ENCODE assay signal across 26 mouse cellular contexts in the genomic region with DNA sequence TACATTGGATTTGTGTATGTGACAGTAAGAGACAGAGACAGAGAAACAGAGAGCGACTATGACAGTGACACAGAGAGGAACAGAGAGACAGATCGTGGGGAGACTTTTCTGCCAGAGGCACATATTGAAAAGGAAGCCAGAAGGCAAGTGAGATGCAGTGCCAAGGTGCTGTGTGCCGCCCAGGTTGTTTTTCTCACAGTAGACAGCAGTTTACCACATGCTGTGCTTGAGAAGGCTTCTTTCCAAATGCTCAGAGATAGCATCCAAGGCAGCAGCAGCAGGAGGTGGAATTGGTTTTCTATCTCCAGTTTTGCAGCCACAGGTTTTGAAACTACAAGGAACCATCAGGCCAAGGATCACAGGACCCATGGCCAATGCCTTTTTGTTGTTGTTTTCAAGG.
DNase-seq lines count a peak whose midpoint lies in the region; ATAC-seq and TF ChIP-seq lines count a peak whose summit lies in the region.
"Had no signal": no experiment of that assay in that cellular context is flagged by ENCODE, and none has a peak within 500 bp of the region (broad histone marks: within the 10 kb centered on the region; RNA-seq: fewer than 3 reads in every experiment).

No protein-coding gene starts in this region.

- H3K27ac ChIP-seq in cerebellum, adult 2 months (ENCODE audit: insufficient read depth, low read length), result no peak overlapping the region
- H3K27ac ChIP-seq in forebrain, postnatal 0 days (ENCODE audit: low read depth, low read length), result no peak overlapping the region
- no peak overlapping the region for H3K27ac ChIP-seq in forebrain, embryonic 10.5 days
- H3K27ac ChIP-seq: kidney, postnatal 0 days; left cerebral cortex, adult 2 months; limb, embryonic 10.5 days; limb, embryonic 15.5 days; liver, embryonic 13.5 days had no signal

- WGBS in cerebellum, adult 2 months, result 9% methylated on average over 3 of the region's 3 CpGs
- 53% methylated on average over 3 of the region's 3 CpGs for WGBS in forebrain, postnatal 0 days
- 68% methylated on average over 3 of the region's 3 CpGs for WGBS in forebrain, embryonic 10.5 days

- H3K27me3 ChIP-seq in cerebellum, adult 2 months (ENCODE audit: control insufficient read depth, insufficient read depth, low read length), result no peaks in the 10 kb centered on the region
- no peaks in the 10 kb centered on the region for H3K27me3 ChIP-seq in forebrain, postnatal 0 days (ENCODE audit: insufficient read depth, low read length)
- H3K27me3 ChIP-seq in forebrain, embryonic 10.5 days (ENCODE audit: poor library complexity, severe bottlenecking), result no peaks in the 10 kb centered on the region
- H3K27me3 ChIP-seq: CH12.LX; limb, embryonic 15.5 days; liver, embryonic 13.5 days had no signal

- no peak for TF ChIP-seq POLR2A in cerebellum, adult 2 months (IDR thresholded peaks at IDR 0.05; ENCODE audit: borderline replicate concordance, insufficient read depth, low read length)

- H3K4me2 ChIP-seq in forebrain, postnatal 0 days (ENCODE audit: low read depth), result no peak overlapping the region
- H3K4me2 ChIP-seq: limb, embryonic 15.5 days; liver, embryonic 13.5 days had no signal

- H3K36me3 ChIP-seq in forebrain, postnatal 0 days (ENCODE audit: insufficient read depth), result no peaks in the 10 kb centered on the region
- no peaks in the 10 kb centered on the region for H3K36me3 ChIP-seq in forebrain, embryonic 10.5 days (replicated peaks)
- H3K36me3 ChIP-seq: G1E; limb, embryonic 10.5 days; limb, embryonic 15.5 days; liver, embryonic 13.5 days had no signal

- H3K4me3 ChIP-seq in cerebellum, adult 2 months (replicated peaks; ENCODE audit: insufficient read depth, low read depth, low read length), result no peak overlapping the region
- H3K4me3 ChIP-seq in forebrain, postnatal 0 days (ENCODE audit: low read depth, low read length), result no peak overlapping the region
- H3K4me3 ChIP-seq in forebrain, embryonic 10.5 days, result no peak overlapping the region
- H3K4me3 ChIP-seq: left cerebral cortex, adult 2 months; limb, embryonic 10.5 days; limb, embryonic 15.5 days; liver, embryonic 13.5 days had no signal

- intact Hi-C loops in left cerebral cortex, postnatal 4 days (cut with DNase I), result no loop called here

- H3K9me3 ChIP-seq in forebrain, postnatal 0 days (ENCODE audit: low read length), result no peaks in the 10 kb centered on the region
- no peaks in the 10 kb centered on the region for H3K9me3 ChIP-seq in forebrain, embryonic 10.5 days
- H3K9me3 ChIP-seq: limb, embryonic 10.5 days; limb, embryonic 15.5 days; liver, embryonic 13.5 days had no signal

- no peak for ATAC-seq in cerebellum, adult (ENCODE audit: insufficient number of reproducible peaks, low FRiP score, low TSS enrichment)
- ATAC-seq in forebrain, postnatal 0 days, result no peak; the same call in 1 of the 2 replicates
- ATAC-seq: forebrain, embryonic 16.5 days; intestine, embryonic 16.5 days had no signal

- TF ChIP-seq CTCF in cerebellum, adult 2 months (IDR thresholded peaks at IDR 0.05; ENCODE audit: borderline replicate concordance, insufficient read depth, low read depth, low read length), result no peak
- TF ChIP-seq CTCF in forebrain, postnatal 0 days (IDR thresholded peaks at IDR 0.05; ENCODE audit: low read depth), result no peak

- H3K9ac ChIP-seq in forebrain, postnatal 0 days, result no peak overlapping the region
- H3K9ac ChIP-seq: limb, embryonic 15.5 days; liver, embryonic 13.5 days had no signal

- peaks cover 2% of the 10 kb centered on the region; the same call in 1 of the 2 replicates for H3K4me1 ChIP-seq in cerebellum, adult 2 months (ENCODE audit: control insufficient read depth, insufficient read depth, low read length)
- H3K4me1 ChIP-seq in forebrain, postnatal 0 days (ENCODE audit: insufficient read depth), result no peaks in the 10 kb centered on the region
- no peaks in the 10 kb centered on the region for H3K4me1 ChIP-seq in forebrain, embryonic 10.5 days
- H3K4me1 ChIP-seq: limb, embryonic 10.5 days; limb, embryonic 15.5 days; liver, embryonic 13.5 days had no signal

- peak; percentile 5 to 17 for DNase-seq in cerebellum, adult 2 months
- DNase-seq in forebrain, postnatal 0 days, result peak; percentile 40
- DNase-seq in forebrain, embryonic 10.5 days (ENCODE audit: extremely low spot score, low spot score), result no peak
- peak; percentile 63 for DNase-seq in left cerebral cortex, postnatal 4 days
- DNase-seq in left cerebral cortex, adult 18-20 months (ENCODE audit: low spot score in 2 of 2), result no peak
- peak; percentile 5 for DNase-seq in ES-CJ7 (ENCODE audit: low read depth, low spot score)
- DNase-seq in kidney, postnatal 14 days, result no peak
- DNase-seq: adrenal gland, adult 8-10 months; gastrocnemius, postnatal 14 days; kidney, adult 8-10 months; liver, embryonic 13.5 days; lung, adult 18-20 months; lung, postnatal 10 days; midbrain, embryonic 14.5 days; spleen, adult 18-20 months; thymus, adult 18-20 months; thymus, postnatal 25 days had no signal

Comparison
In these comparisons a context has a peak if more than half of its experiments do, and no peak if none do; other contexts are left out.
1. DNase-seq: peak in cerebellum, adult 2 months (2 of 2), forebrain, postnatal 0 days (single experiment), left cerebral cortex, postnatal 4 days (single experiment) and ES-CJ7 (single experiment); none in forebrain, embryonic 10.5 days (single experiment), left cerebral cortex, adult 18-20 months (0 of 2) and kidney, postnatal 14 days (single experiment).